Mouse (Mus musculus) embryonic facial prominence, embryonic 14.5 days (tissue): ENCODE data around the gene Gm10408. TPM values are rescaled to one million over a fixed set of nuclear protein-coding genes. Genes with fewer than 3 reads are reported as not detected.
"Not testable (repeated sequence)": the region's sequence is repeated elsewhere in the genome, so short reads cannot be mapped to it uniquely, and the experiment has no call there.

Experiments
- ATAC-seq: fragments of 200-750 bp; cut with Nextera tagmentation; 2 replicates; pipeline ENCODE4 v1.8.0; 2017; ENCODE audit warnings: low read depth, moderate number of reproducible peaks, moderate TSS enrichment
- DNase-seq: peaks from one replicate; pipeline ENCODE4 v3.0.0-alpha.2; 2015; ENCODE audit warnings: low spot score
- H3K27ac ChIP-seq: fragments of 300-500 bp; sonication (generic); replicated peaks from 2 replicates; pipeline ENCODE4 v1.5.1; 2014; ENCODE audit warnings: low read depth, mild to moderate bottlenecking, low read length, moderate library complexity
- H3K27me3 ChIP-seq: fragments of 300-500 bp; sonication (generic); replicated peaks from 2 replicates; pipeline ENCODE4 v1.6.1; 2014; ENCODE audit warnings: low read length; ENCODE audit not compliant: control insufficient read depth, insufficient read depth
- H3K36me3 ChIP-seq: fragments of 300-500 bp; sonication (generic); 2 replicates; pipeline ENCODE4 v1.6.1; 2014; ENCODE audit warnings: low read length, mixed read lengths; ENCODE audit not compliant: control insufficient read depth, insufficient read depth
- H3K4me1 ChIP-seq: fragments of 300-500 bp; sonication (generic); 2 replicates; pipeline ENCODE4 v1.6.1; 2014; ENCODE audit warnings: antibody characterized with exemption, low read length; ENCODE audit not compliant: control insufficient read depth, insufficient read depth
- H3K4me2 ChIP-seq: fragments of 300-500 bp; sonication (generic); 2 replicates; pipeline ENCODE4 v1.6.1; 2014; ENCODE audit warnings: low read depth, mild to moderate bottlenecking, low read length, moderate library complexity, mixed read lengths
- H3K4me3 ChIP-seq: fragments of 300-500 bp; sonication (generic); 2 replicates; pipeline ENCODE4 v1.5.1; 2014; ENCODE audit warnings: low read depth, mild to moderate bottlenecking, low read length
- H3K9ac ChIP-seq: fragments of 300-500 bp; sonication (generic); 2 replicates; pipeline ENCODE4 v1.6.1; 2014; ENCODE audit warnings: low read depth, mild to moderate bottlenecking, low read length, moderate library complexity, mixed read lengths
- H3K9me3 ChIP-seq: fragments of 300-500 bp; sonication (generic); 2 replicates; pipeline ENCODE4 v1.6.1; 2016; ENCODE audit warnings: low read length; ENCODE audit not compliant: control insufficient read depth
- WGBS: fragments of 180-500 bp; shearing (Covaris S2); extraction: QIAGEN DNeasy Blood & Tissue Kit; methylation state at CpG from one replicate; pipeline ENCODE4 v1.1.7; 2014; 5-methylcytosine and 5-hydroxymethylcytosine counted together
- polyA plus RNA-seq: library from polyadenylated mRNA; unstranded; fragments of >200 nt; fragmentation: Nextera tagmentation; extraction: Ambion mirVana; gene quantifications from 2 replicates; pipeline ENCODE4 v1.2.1, GENCODE M21; 2014

The Gm10408 gene
- polyA plus RNA-seq, result not detected in 2 replicates

DNA sequence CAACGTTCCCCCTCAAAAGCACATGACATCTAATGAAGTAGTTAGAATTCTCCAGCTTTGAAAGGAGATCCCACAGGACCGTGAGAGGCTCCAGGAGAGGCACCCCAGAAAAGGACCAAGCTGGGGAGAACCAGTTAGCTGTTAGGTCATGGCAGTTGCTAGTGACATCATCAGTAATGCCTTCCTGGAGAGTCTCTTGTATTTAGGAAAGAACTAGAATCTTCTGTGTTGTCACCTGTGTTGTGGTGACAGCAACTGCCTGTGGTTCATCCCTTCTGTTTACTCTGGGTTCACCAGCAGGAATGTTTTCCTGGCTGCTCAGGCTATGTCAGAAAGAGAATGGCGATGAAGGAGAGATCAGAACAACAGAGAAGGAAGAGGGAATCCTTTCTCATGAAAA, at the start of gene Gm10408:
Gm10408 (plus strand) TSS at position 301 of the 400 bp plus-strand sequence.
- H3K27me3 ChIP-seq, ATAC-seq, H3K36me3 ChIP-seq, H3K4me3 ChIP-seq, DNase-seq, H3K27ac ChIP-seq, H3K4me2 ChIP-seq, H3K9ac ChIP-seq, H3K9me3 ChIP-seq, H3K4me1 ChIP-seq: not testable (repeated sequence)
- no CpG with 5 or more reads among the region's 3 CpGs for WGBS

GRCm38 (mm10) chr14:3412314-3412713, 36.9 kb upstream of the Gm10408 start, which contains the start of gene Gm10409:
Gene Gm10409, plus strand, starts transcription at chr14:3412614.
- H3K9me3 ChIP-seq, H3K4me2 ChIP-seq, H3K27ac ChIP-seq, ATAC-seq, DNase-seq, H3K9ac ChIP-seq, H3K4me1 ChIP-seq, H3K36me3 ChIP-seq, H3K4me3 ChIP-seq, H3K27me3 ChIP-seq: not testable (repeated sequence)
- no CpG with 5 or more reads among the region's 32 CpGs for WGBS

- WGBS, result no CpG with 5 or more reads among the region's 2 CpGs
- H3K4me1 ChIP-seq, H3K9me3 ChIP-seq, H3K4me3 ChIP-seq, ATAC-seq, DNase-seq, H3K4me2 ChIP-seq, H3K27ac ChIP-seq, H3K27me3 ChIP-seq, H3K9ac ChIP-seq, H3K36me3 ChIP-seq: not testable (repeated sequence)
These were observed 21.4 kb upstream of the Gm10408 start, which contains the start of gene Gm3005 for GRCm38 (mm10) chr14:3427803-3428202. Gene Gm3005, plus strand, starts transcription at chr14:3428103.

Other genes with a start within 250 kb of the Gm10408 start
- 2.6 and 3.4 TPM in 2 replicates for gene D830030K20Rik, start 240.9 kb upstream of the Gm10408 start, polyA plus RNA-seq
- gene Gm2956, start 116.8 kb upstream of the Gm10408 start, polyA plus RNA-seq, result 0.17 TPM in 1 of 2 replicates, not detected in the other
- not detected in 2 replicates for gene Gm10413, start 54.3 kb upstream of the Gm10408 start, polyA plus RNA-seq
- gene Gm10409, start 36.8 kb upstream of the Gm10408 start, polyA plus RNA-seq, result 0.65 and 0.87 TPM in 2 replicates
- 0.16 TPM in 1 of 2 replicates, not detected in the other for gene Gm3005, start 21.3 kb upstream of the Gm10408 start, polyA plus RNA-seq
- not detected in 2 replicates for gene Gm3012, start 185.1 kb downstream of the Gm10408 start, polyA plus RNA-seq
- 0.65 and 0.87 TPM in 2 replicates for gene Gm3020, start 202.7 kb downstream of the Gm10408 start, polyA plus RNA-seq
- gene Gm3043, start 239.4 kb downstream of the Gm10408 start, polyA plus RNA-seq, result not detected in 2 replicates